Mouse (Mus musculus): Measurements from ENCODE around the gene Furin.

Gene Furin

GRCm38 (mm10) chr7:80427730-80428129 is 22.5 kb upstream of the Furin start:
- no peak for DNase-seq (ENCODE audit: low spot score)

DNA sequence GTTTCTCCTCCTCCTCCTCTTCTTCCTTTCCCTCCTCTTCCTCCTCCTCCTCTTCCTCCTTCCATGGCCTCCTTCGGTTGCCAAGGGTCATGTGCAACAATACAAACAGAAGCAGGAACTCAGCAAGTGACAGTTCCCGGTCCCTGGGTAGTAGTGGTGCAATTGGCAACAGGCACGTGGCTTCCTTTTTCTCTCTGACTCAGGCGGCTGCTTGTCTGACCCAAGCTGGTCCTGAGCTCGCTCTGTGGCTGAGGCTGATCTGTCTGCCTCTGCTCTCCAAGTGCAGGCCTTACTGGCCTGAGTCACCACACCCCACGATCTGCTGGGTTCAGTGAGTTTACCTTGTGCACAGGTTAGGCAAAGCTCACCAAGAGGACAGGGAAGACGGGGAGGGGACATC is 21.1 kb upstream of the Furin start:
- no peak for DNase-seq (ENCODE audit: low spot score)

GRCm38 (mm10) chr7:80424722-80425121 is 19.5 kb upstream of the Furin start:
- no peak for DNase-seq (ENCODE audit: low spot score)

DNA sequence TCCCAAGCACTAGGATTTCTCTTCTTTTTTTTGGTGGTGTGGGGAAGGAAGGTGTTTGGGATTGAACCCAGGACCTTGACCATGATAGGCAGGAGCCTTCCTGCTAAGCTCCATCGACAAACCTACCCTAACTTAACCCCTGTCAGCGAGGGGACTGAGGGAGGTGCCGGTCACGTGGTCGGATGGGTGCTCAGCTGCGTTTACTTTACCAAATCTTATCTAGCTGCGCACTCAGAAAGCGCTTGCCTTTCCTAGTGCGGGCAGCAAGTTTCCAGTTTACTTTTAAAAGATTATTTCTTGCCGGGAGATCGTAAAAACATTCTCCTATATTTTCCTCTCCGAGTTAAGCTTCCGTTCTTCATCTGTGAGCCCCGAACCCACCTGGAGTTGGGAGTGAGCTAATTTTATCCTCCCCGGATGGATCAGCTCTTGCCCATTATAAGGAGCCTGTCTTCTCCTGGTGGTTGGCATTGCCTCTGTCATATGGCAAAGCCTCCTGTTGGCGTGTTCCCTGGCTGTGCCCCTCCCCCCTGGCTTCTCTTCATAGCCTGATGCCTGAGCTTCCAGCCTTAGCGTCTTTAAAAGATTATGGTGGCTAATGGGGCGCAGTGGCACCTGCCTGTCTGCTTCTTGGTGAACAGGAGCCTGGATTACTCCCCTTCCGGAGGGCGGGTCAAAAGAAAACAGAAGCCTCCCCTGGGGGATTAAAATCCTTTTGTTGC is 17.7 kb upstream of the Furin start:
- no peak for DNase-seq (ENCODE audit: low spot score)

DNA sequence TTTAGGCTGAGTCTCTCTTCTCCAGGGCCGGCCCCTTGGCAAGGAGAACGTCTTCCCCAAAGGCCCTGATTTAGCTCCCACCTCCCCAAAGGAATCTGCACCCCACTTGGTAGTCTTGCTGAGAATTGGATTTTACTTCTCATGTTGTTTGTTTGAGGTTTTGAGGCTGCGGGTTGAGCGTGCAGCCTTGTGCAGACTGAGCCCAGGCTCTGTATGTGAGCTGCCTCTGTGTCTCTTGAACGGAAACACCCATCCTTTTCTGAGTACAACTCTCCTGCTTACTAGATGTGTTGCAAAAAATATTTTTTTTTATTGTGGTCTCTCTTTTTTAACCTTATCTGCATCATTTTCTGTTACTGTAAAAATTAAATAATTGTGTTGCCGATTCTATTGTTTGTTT is 16.3 kb upstream of the Furin start:
- DNase-seq (ENCODE audit: low spot score), result no peak

DNA sequence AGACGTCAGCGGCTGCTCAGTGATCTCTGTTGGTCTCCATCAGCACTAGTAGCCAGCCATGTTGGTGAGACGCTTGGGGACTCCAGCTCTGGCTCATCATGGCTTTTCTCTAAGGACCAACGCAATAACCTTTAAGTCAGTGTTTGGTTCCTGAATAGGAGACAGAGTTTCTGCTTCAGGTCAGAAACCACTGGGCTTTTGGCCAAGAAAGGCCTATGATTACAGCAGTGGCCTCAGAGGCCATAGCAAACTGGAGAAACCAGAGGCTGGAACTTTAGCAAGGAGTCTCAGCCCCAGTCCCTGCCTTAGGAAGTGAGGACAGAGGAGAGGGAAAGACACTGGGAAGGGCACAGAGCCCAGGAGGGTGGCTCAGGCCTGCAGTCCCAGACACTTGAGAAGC is 15.3 kb upstream of the Furin start:
- DNase-seq (ENCODE audit: low spot score), result no peak

DNA sequence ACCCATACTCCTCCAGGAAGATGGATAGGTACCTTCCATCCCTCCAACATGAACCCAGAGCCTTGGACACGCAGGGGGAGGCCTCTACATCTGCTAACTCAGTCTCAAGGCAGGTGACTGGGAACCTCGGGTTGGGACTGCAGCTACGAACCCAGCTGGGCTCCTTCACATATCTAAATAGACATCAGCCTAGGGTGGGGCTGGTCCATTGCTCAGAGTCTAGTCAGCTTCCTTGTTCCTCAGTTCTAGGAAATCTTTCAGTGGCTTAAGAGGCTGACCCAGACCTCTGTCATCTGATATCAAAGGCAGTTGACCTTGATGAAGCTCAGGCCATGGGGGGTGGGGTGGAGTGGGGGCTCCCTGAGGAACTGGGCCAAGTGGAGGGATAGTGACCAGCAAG is 14.0 kb upstream of the Furin start:
- no peak for DNase-seq (ENCODE audit: low spot score)

DNA sequence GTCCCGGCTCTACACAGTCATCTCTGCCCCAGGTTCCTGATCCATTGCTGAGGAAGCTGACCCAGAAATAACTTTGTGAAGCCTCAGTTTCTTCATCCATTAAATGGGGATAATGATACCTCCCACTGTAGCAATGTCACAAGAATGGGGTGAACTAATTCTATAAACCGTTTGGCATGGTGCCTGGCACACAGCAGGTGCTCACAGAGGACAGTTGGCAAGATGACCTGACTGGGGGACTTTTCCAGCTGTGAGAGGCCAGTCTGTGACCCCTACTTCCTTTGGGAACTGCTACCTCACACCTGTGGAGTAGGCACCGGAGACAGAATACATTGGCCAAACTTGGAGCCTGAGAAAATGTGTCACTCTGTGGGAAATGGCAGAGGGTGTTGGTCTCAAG is 12.8 kb upstream of the Furin start:
- DNase-seq (ENCODE audit: low spot score), result no peak

- DNase-seq (ENCODE audit: low spot score), result no peak
These were observed 12.4 kb upstream of the Furin start for GRCm38 (mm10) chr7:80417601-80418000.

DNA sequence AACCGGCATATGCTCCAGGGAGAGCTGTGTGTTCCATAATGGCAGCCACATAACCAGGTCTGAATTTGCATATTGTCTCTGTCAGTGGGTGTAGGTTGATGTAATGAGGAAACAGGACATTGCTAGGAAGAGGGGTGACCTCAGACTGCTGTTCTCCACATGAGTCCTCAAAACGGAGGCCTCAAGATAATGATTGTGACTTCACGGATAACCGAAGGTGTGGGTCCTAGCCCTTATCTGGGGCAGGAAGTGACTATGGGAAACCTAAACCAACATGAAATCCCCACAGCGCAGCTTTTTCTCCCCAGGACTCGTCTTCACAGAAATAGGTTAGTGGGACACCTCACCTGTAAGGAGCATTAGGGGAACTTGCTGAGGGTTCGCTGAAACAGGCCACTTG is 11.7 kb upstream of the Furin start:
- DNase-seq (ENCODE audit: low spot score), result no peak

GRCm38 (mm10) chr7:80414303-80414855 is 9.1 kb upstream of the Furin start:
- no peak for DNase-seq (ENCODE audit: low spot score)

GRCm38 (mm10) chr7:80413512-80414302 is 8.5 kb upstream of the Furin start:
- DNase-seq (ENCODE audit: low spot score), result no peak

- DNase-seq (ENCODE audit: low spot score), result no peak
These were observed 7.5 kb upstream of the Furin start for GRCm38 (mm10) chr7:80412781-80413180.

DNA sequence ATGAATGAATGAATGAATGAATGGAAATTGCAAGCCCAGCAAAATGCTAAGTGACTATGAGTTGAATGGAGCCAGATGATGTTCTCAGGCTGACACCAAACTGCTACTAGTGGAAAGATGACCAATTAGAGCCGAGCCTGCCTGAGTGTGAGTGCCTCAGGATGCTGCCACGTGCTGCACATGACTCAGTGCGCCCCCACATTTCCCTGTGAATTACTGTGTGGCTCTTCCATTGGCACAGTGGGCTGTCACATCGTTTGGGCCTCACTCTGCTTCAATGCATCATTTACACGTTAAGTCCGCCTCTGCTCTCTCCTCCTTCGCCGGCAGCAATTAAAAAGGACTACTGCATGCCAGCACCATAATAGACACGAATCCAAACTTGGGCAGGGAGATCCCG is 7.0 kb upstream of the Furin start:
- DNase-seq (ENCODE audit: low spot score), result no peak

GRCm38 (mm10) chr7:80410380-80410779 is 5.1 kb upstream of the Furin start:
- no peak for DNase-seq (ENCODE audit: low spot score)

DNA sequence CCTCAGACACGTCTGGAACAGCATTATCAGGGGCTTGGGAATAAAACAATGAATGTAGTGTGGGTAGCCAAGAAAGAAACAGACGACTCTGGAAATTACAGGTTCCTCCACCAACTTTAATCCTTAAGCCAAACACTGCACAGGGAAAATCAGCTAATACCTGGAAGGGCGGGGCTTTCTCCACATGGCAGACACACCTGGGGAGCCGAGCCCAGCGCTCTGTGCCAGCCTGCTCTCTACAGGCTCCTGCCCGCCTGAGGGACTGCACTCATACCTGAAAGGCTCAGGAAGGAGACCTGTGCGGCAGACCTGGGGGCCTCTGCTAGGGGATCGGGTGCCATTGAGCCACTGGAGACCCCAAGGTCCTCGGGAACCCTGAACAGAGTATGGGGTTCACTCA is 2.5 kb upstream of the Furin start:
- no peak for DNase-seq (ENCODE audit: low spot score)

- DNase-seq (ENCODE audit: low spot score), result no peak
These were observed 950 bp upstream of the Furin start for GRCm38 (mm10) chr7:80406186-80406585.

DNA sequence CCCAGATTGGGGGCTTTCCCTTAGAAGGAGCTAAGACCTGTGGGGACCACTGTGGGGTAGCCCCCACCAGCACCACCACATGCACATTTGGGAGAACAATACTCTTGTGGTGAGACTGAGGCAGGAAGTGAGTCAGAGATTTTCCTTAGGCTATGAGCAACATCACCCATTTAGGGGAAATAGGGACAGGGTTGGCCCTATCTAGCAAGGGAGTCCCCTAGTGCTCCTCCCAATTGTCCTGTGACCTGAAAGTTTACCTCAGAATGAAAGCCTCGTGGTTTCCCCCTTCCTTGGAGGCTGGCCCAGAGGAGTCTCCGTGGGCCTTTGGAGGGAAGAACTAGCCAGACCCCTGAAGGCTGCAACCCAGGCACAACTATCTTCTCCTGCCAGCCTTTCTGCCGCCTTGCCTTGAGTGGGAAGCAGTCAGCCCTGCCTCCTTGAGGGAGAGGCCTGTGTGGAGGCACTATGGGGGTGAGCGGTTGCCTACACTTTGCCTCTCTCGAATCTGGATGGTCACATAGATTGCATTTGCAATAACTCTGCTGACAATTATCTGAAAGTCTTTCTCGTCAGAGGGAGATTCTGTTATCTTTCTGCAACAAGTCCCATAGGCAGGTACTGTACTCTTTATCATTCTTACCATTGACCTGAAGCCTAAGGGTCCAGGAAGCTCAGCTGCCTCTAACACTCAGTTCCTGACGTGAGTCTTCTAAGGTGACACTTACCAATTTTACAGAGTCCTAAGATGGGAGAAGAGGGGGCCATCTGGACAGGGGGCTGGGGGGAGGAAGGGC is 938 bp downstream of the Furin start:
- no peak for DNase-seq (ENCODE audit: low spot score)

DNA sequence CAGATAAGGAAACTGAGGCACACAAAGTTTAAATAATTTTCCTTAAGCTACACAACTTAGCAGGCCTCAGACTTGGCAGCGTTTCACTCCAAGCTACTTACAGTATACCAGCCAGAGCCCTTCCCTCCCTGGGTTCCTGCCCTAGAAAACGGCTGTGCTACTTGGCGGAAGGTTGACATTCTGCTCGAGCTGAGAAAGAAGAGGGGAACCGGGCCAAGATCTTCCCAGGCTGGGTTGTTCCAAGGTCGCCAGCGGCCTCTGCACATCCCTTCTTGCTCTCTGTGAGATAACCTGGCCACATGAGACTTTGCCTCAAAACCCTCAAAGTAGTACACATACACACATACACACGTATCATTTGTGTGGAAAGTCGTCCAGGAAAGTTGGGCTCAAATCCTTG is 1.7 kb downstream of the Furin start:
- peak; percentile 34 for DNase-seq (ENCODE audit: low spot score)

DNA sequence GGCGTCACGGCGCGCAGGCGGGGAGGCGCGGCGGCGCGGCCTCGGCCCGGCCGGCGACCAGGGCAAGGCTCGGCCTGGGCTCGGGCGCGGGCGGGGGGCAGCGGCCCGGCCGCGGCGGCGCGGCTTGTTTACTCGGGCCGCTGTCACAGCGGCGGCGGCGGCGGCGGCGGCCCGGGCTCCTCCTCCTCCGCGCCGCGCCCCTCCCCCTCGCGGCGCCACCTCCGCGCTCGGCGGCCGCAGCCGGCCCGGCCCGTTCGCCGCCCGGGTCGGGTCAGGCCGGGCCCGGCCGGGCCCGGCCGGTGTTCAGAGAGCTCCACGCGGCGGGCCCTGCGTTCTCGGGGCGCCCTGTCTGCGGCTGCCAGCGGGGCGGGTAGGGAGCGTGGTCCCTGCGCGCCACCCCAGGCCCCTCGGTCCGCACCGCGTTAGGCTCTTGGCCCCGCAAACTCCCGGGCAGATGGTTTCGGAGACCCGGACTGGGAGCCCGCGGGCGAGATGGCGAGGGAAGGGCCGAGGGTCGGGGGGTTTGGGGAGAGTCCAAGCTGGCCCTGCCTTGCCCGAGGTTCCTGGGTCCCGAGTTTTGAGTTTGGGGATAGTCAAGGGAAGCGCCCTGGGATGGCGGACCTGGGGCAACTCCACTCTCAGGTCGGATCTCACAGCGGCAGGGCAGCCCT is 2.5 kb downstream of the Furin start:
- DNase-seq (ENCODE audit: low spot score), result peak; percentile 77

- DNase-seq (ENCODE audit: low spot score), result peak; percentile 65
These were observed 3.2 kb downstream of the Furin start for GRCm38 (mm10) chr7:80401860-80402641.
